Mouse (Mus musculus) midbrain, embryonic 11.5 days (tissue): ENCODE measurements around the gene Ctnna3. TPM values are rescaled to one million over a fixed set of nuclear protein-coding genes. Genes with fewer than 3 reads are reported as not detected.

ENCODE experiments used
- ATAC-seq: fragments of 200-750 bp; cut with Nextera tagmentation; 2 replicates; pipeline ENCODE4 v1.8.0; 2017; ENCODE audit warnings: moderate TSS enrichment, moderate library complexity; ENCODE audit not compliant: low FRiP score
- DNase-seq: peaks from one replicate; pipeline ENCODE4 v3.0.0; 2015; ENCODE audit warnings: low spot score; ENCODE audit errors: missing footprints
- H3K27ac ChIP-seq: fragments of 300-500 bp; sonication (generic); 2 replicates; pipeline ENCODE4 v1.5.1; 2014; ENCODE audit warnings: low read depth, low read length
- H3K27me3 ChIP-seq: fragments of 300-500 bp; sonication (generic); 2 replicates; pipeline ENCODE4 v1.6.1; 2014; ENCODE audit warnings: mild to moderate bottlenecking, low read length, moderate library complexity, mixed read lengths; ENCODE audit not compliant: control insufficient read depth, insufficient read depth
- H3K36me3 ChIP-seq: fragments of 300-500 bp; sonication (generic); 2 replicates; pipeline ENCODE4 v1.6.1; 2014; ENCODE audit warnings: mild to moderate bottlenecking, low read length, moderate library complexity, mixed read lengths; ENCODE audit not compliant: control insufficient read depth, insufficient read depth
- H3K4me1 ChIP-seq: fragments of 300-500 bp; sonication (generic); 2 replicates; pipeline ENCODE4 v1.6.1; 2014; ENCODE audit warnings: low read length; ENCODE audit not compliant: control insufficient read depth, insufficient read depth
- H3K4me2 ChIP-seq: fragments of 300-500 bp; sonication (generic); 2 replicates; pipeline ENCODE4 v1.6.1; 2014; ENCODE audit warnings: mild to moderate bottlenecking, moderate library complexity
- H3K4me3 ChIP-seq: fragments of 300-500 bp; sonication (generic); 2 replicates; pipeline ENCODE4 v1.5.1; 2014; ENCODE audit warnings: low read depth, low read length
- H3K9ac ChIP-seq: fragments of 300-500 bp; sonication (generic); 2 replicates; pipeline ENCODE4 v1.6.1; 2014; ENCODE audit warnings: low read length
- H3K9me3 ChIP-seq: fragments of 300-500 bp; sonication (generic); 2 replicates; pipeline ENCODE4 v1.6.1; 2016; ENCODE audit warnings: low read length; ENCODE audit not compliant: control insufficient read depth
- WGBS: fragments of 180-500 bp; shearing (Covaris S2); extraction: QIAGEN DNeasy Blood & Tissue Kit; methylation state at CpG from one replicate; pipeline ENCODE4 v1.1.7; 2014; 5-methylcytosine and 5-hydroxymethylcytosine counted together
- polyA plus RNA-seq: library from polyadenylated mRNA; unstranded; fragments of >200 nt; fragmentation: Nextera tagmentation; extraction: Ambion mirVana; gene quantifications from 2 replicates; pipeline ENCODE4 v1.2.1, GENCODE M21; 2014

Gene Ctnna3
- polyA plus RNA-seq, 1 experiment from 2014 or later, result not detected

- Histone ChIP-seq H3K27me3 (no peaks in the 10 kb centered on the region), H3K9ac (no peak overlapping the region), H3K4me3 (no peak overlapping the region), H3K4me2 (no peak overlapping the region), H3K4me1 (no peaks in the 10 kb centered on the region), H3K27ac (no peak overlapping the region), H3K9me3 (no peaks in the 10 kb centered on the region), H3K36me3 (no peaks in the 10 kb centered on the region)
- DNase-seq (no peak), ATAC-seq (no peak)
- WGBS, result 81% methylated on average over 6 of the region's 6 CpGs
Measured at GRCm38 (mm10) chr10:63676343-63676742, 246.4 kb downstream of the Ctnna3 start.

GRCm38 (mm10) chr10:63689233-63689632 is 259.3 kb downstream of the Ctnna3 start:
- no peaks in the 10 kb centered on the region for H3K27me3 ChIP-seq
- no peaks in the 10 kb centered on the region for H3K9me3 ChIP-seq
- H3K4me3 ChIP-seq, result no peak overlapping the region
- no peaks in the 10 kb centered on the region for H3K4me1 ChIP-seq
- DNase-seq (no peak), ATAC-seq (no peak)
- no peak overlapping the region for H3K9ac ChIP-seq
- H3K27ac ChIP-seq, result no peak overlapping the region
- WGBS, result 9% methylated on average over 3 of the region's 3 CpGs
- no peaks in the 10 kb centered on the region for H3K36me3 ChIP-seq
- no peak overlapping the region for H3K4me2 ChIP-seq

- no peak for DNase-seq
- H3K4me2 ChIP-seq, result no peak overlapping the region
- no peak overlapping the region for H3K9ac ChIP-seq
- H3K36me3 ChIP-seq, result no peaks in the 10 kb centered on the region
- H3K27ac ChIP-seq, result no peak overlapping the region
- no peaks in the 10 kb centered on the region for H3K9me3 ChIP-seq
- H3K4me3 ChIP-seq, result no peak overlapping the region
- no peak for ATAC-seq
- no peaks in the 10 kb centered on the region for H3K27me3 ChIP-seq
- H3K4me1 ChIP-seq, result no peaks in the 10 kb centered on the region
- 23% methylated on average over 4 of the region's 4 CpGs for WGBS
Measured at GRCm38 (mm10) chr10:63689651-63690050, 259.8 kb downstream of the Ctnna3 start.

- Histone ChIP-seq H3K4me2 (no peak overlapping the region), H3K4me1 (no peaks in the 10 kb centered on the region), H3K36me3 (no peaks in the 10 kb centered on the region), H3K27me3 (no peaks in the 10 kb centered on the region), H3K9ac (no peak overlapping the region), H3K9me3 (no peaks in the 10 kb centered on the region), H3K4me3 (no peak overlapping the region), H3K27ac (no peak overlapping the region)
- WGBS, result 70% methylated on average over 3 of the region's 3 CpGs
- peak; percentile 93 for DNase-seq
- ATAC-seq, result peak; percentile 80
Measured at GRCm38 (mm10) chr10:63692039-63692438, 262.1 kb downstream of the Ctnna3 start.

GRCm38 (mm10) chr10:63710211-63710610 is 280.3 kb downstream of the Ctnna3 start:
- ATAC-seq, result no peak

GRCm38 (mm10) chr10:63712530-63712929 is 282.6 kb downstream of the Ctnna3 start:
- no peak for ATAC-seq
- no peak overlapping the region for H3K27ac ChIP-seq
- no peaks in the 10 kb centered on the region for H3K4me1 ChIP-seq
- H3K4me2 ChIP-seq, result no peak overlapping the region
- no peak overlapping the region for H3K9ac ChIP-seq
- no peak overlapping the region for H3K4me3 ChIP-seq
- H3K9me3 ChIP-seq, result no peaks in the 10 kb centered on the region
- no peaks in the 10 kb centered on the region for H3K27me3 ChIP-seq
- WGBS, result 86% methylated on average over 8 of the region's 8 CpGs
- no peak for DNase-seq
- H3K36me3 ChIP-seq, result no peaks in the 10 kb centered on the region

More at GRCm38 (mm10) chr10:63710211-63710610, 280.3 kb downstream of the Ctnna3 start:
- H3K27me3 ChIP-seq, result no peaks in the 10 kb centered on the region
- H3K9ac ChIP-seq, result no peak overlapping the region
- 85% methylated on average over 6 of the region's 6 CpGs for WGBS
- DNase-seq, result no peak
- no peak overlapping the region for H3K27ac ChIP-seq
- no peak overlapping the region for H3K4me3 ChIP-seq
- H3K4me2 ChIP-seq, result no peak overlapping the region
- H3K36me3 ChIP-seq, result no peaks in the 10 kb centered on the region
- no peaks in the 10 kb centered on the region for H3K4me1 ChIP-seq
- no peaks in the 10 kb centered on the region for H3K9me3 ChIP-seq

- Histone ChIP-seq H3K4me3 (no peak overlapping the region), H3K9ac (no peak overlapping the region), H3K9me3 (no peaks in the 10 kb centered on the region), H3K36me3 (no peaks in the 10 kb centered on the region), H3K27me3 (no peaks in the 10 kb centered on the region), H3K4me2 (no peak overlapping the region), H3K27ac (no peak overlapping the region), H3K4me1 (no peaks in the 10 kb centered on the region)
- DNase-seq (no peak), ATAC-seq (no peak)
- 73% methylated on average over 4 of the region's 4 CpGs for WGBS
Measured at GRCm38 (mm10) chr10:63714151-63714550, 284.3 kb downstream of the Ctnna3 start.

- no peaks in the 10 kb centered on the region for H3K4me1 ChIP-seq
- WGBS, result 88% methylated on average over 10 of the region's 10 CpGs
- no peaks in the 10 kb centered on the region for H3K27me3 ChIP-seq
- ATAC-seq (no peak), DNase-seq (no peak)
- H3K27ac ChIP-seq, result no peak overlapping the region
- H3K36me3 ChIP-seq, result no peaks in the 10 kb centered on the region
- no peaks in the 10 kb centered on the region for H3K9me3 ChIP-seq
- H3K4me3 ChIP-seq, result no peak overlapping the region
- H3K9ac ChIP-seq, result no peak overlapping the region
- no peak overlapping the region for H3K4me2 ChIP-seq
Measured at GRCm38 (mm10) chr10:63768871-63769270, 339.0 kb downstream of the Ctnna3 start.

GRCm38 (mm10) chr10:63771656-63772055 is 341.8 kb downstream of the Ctnna3 start:
- no peak for DNase-seq
- no peaks in the 10 kb centered on the region for H3K4me1 ChIP-seq

GRCm38 (mm10) chr10:63772074-63772473 is 342.2 kb downstream of the Ctnna3 start:
- no peaks in the 10 kb centered on the region for H3K27me3 ChIP-seq
- no peak overlapping the region for H3K9ac ChIP-seq
- H3K36me3 ChIP-seq, result no peaks in the 10 kb centered on the region
- H3K27ac ChIP-seq, result no peak overlapping the region
- WGBS, result 95% methylated on average over 10 of the region's 10 CpGs
- ATAC-seq, result no peak
- H3K4me2 ChIP-seq, result no peak overlapping the region
- no peaks in the 10 kb centered on the region for H3K4me1 ChIP-seq
- H3K4me3 ChIP-seq, result no peak overlapping the region
- H3K9me3 ChIP-seq, result no peaks in the 10 kb centered on the region
- no peak for DNase-seq

More at GRCm38 (mm10) chr10:63771656-63772055, 341.8 kb downstream of the Ctnna3 start:
- Histone ChIP-seq H3K27ac (no peak overlapping the region), H3K9me3 (no peaks in the 10 kb centered on the region), H3K4me2 (no peak overlapping the region), H3K36me3 (no peaks in the 10 kb centered on the region), H3K9ac (no peak overlapping the region), H3K27me3 (no peaks in the 10 kb centered on the region), H3K4me3 (no peak overlapping the region)
- no peak for ATAC-seq
- 88% methylated on average over 7 of the region's 7 CpGs for WGBS
